Mouse (Mus musculus): Measurements from ENCODE around the gene Ccdc92b. TPM values are rescaled to one million over a fixed set of nuclear protein-coding genes. Genes with fewer than 3 reads are reported as not detected.

Gene Ccdc92b
- polyA plus RNA-seq, 1 experiment from 2014 or later: 4.2 TPM

DNA sequence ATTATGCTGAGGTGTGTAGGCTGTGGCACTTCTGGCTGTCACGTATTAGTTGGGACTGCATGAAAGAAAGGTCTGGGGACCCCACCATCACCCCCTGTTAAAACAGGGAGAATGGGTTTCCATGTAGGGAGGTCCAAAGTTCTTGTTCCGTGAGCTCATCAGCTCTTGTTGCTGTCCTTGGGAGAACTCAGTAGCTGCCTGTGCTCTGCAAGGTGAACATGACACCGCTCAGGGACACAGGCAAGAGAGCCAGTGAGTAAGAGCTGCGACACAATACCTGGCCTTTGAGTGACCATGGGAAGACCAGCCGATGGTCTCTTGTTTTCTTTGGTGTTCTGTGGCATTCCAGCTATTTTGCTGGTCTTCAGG is 46.9 kb downstream of the Ccdc92b start:
- Histone ChIP-seq H3K4me1 (ENCODE audit: control insufficient read depth, insufficient read depth, low read length) (no peaks in the 10 kb centered on the region), H3K27ac (replicated peaks; ENCODE audit: low read depth, low read length) (no peak overlapping the region), H3K4me2 (ENCODE audit: low read length) (no peak overlapping the region), H3K9ac (replicated peaks; ENCODE audit: low read length) (no peak overlapping the region), H3K9me3 (ENCODE audit: control insufficient read depth, low read length) (no peaks in the 10 kb centered on the region), H3K36me3 (ENCODE audit: control insufficient read depth, insufficient read depth, low read length) (peaks cover 85% of the 10 kb centered on the region), H3K4me3 (replicated peaks; ENCODE audit: low read depth, low read length) (no peak overlapping the region), H3K27me3 (ENCODE audit: control insufficient read depth, insufficient read depth, low read length) (no peaks in the 10 kb centered on the region)
- 96% methylated on average over 5 of the region's 5 CpGs for WGBS
- ATAC-seq (ENCODE audit: low FRiP score, low TSS enrichment): no peak
- no peak for DNase-seq

- WGBS: 96% methylated on average over 14 of the region's 14 CpGs
- Histone ChIP-seq H3K9me3 (ENCODE audit: control insufficient read depth, low read length) (no peaks in the 10 kb centered on the region), H3K27ac (replicated peaks; ENCODE audit: low read depth, low read length) (no peak overlapping the region), H3K27me3 (ENCODE audit: control insufficient read depth, insufficient read depth, low read length) (no peaks in the 10 kb centered on the region), H3K4me3 (replicated peaks; ENCODE audit: low read depth, low read length) (no peak overlapping the region), H3K36me3 (ENCODE audit: control insufficient read depth, insufficient read depth, low read length) (peaks cover 78% of the 10 kb centered on the region), H3K4me2 (ENCODE audit: low read length) (no peak overlapping the region), H3K9ac (replicated peaks; ENCODE audit: low read length) (no peak overlapping the region), H3K4me1 (ENCODE audit: control insufficient read depth, insufficient read depth, low read length) (no peaks in the 10 kb centered on the region)
- ATAC-seq (ENCODE audit: low FRiP score, low TSS enrichment) (no peak), DNase-seq (no peak)
Observed at GRCm38 (mm10) chr11:74666776-74667581, 47.6 kb downstream of the Ccdc92b start.

DNA sequence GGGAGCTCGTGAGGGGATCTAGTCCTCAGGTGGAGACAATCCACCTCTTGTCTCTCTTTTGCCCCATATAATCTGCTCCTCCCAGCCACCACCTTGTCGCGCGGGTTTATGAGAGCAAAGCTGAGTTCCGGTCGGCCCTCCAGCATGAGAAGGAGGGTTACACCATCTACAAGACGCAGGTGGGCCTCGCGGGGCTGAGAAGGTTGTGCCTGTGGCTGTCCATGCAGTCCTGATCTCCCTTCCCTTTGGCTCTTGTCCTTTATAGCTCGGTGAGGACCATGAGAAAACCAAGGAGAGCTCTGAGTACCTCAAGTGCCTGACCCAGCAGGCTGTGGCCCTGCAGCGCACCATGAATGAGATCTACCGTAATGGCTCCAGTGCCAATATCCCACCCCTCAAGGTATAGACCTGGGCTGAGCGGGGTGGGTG is 48.2 kb downstream of the Ccdc92b start:
- Histone ChIP-seq H3K4me3 (replicated peaks; ENCODE audit: low read depth, low read length) (no peak overlapping the region), H3K27ac (replicated peaks; ENCODE audit: low read depth, low read length) (no peak overlapping the region), H3K9ac (replicated peaks; ENCODE audit: low read length) (no peak overlapping the region), H3K4me2 (ENCODE audit: low read length) (no peak overlapping the region), H3K36me3 (ENCODE audit: control insufficient read depth, insufficient read depth, low read length) (peaks cover 71% of the 10 kb centered on the region), H3K27me3 (ENCODE audit: control insufficient read depth, insufficient read depth, low read length) (no peaks in the 10 kb centered on the region), H3K9me3 (ENCODE audit: control insufficient read depth, low read length) (no peaks in the 10 kb centered on the region), H3K4me1 (ENCODE audit: control insufficient read depth, insufficient read depth, low read length) (no peaks in the 10 kb centered on the region)
- 96% methylated on average over 13 of the region's 13 CpGs for WGBS
- DNase-seq (no peak), ATAC-seq (ENCODE audit: low FRiP score, low TSS enrichment) (no peak)

GRCm38 (mm10) chr11:74668466-74668865 is 49.1 kb downstream of the Ccdc92b start:
- 91% methylated on average over 5 of the region's 5 CpGs for WGBS
- no peaks in the 10 kb centered on the region for H3K9me3 ChIP-seq (ENCODE audit: control insufficient read depth, low read length)
- no peak for ATAC-seq (ENCODE audit: low FRiP score, low TSS enrichment)
- no peaks in the 10 kb centered on the region for H3K4me1 ChIP-seq (ENCODE audit: control insufficient read depth, insufficient read depth, low read length)
- H3K4me2 ChIP-seq (ENCODE audit: low read length): no peak overlapping the region
- DNase-seq: no peak
- H3K4me3 ChIP-seq (replicated peaks; ENCODE audit: low read depth, low read length): no peak overlapping the region
- no peak overlapping the region for H3K27ac ChIP-seq (replicated peaks; ENCODE audit: low read depth, low read length)
- no peaks in the 10 kb centered on the region for H3K27me3 ChIP-seq (ENCODE audit: control insufficient read depth, insufficient read depth, low read length)
- peaks cover 69% of the 10 kb centered on the region for H3K36me3 ChIP-seq (ENCODE audit: control insufficient read depth, insufficient read depth, low read length)
- H3K9ac ChIP-seq (replicated peaks; ENCODE audit: low read length): no peak overlapping the region

GRCm38 (mm10) chr11:74668971-74669370 is 49.6 kb downstream of the Ccdc92b start:
- 90% methylated on average over 2 of the region's 2 CpGs for WGBS
- Histone ChIP-seq H3K4me3 (replicated peaks; ENCODE audit: low read depth, low read length) (no peak overlapping the region), H3K27ac (replicated peaks; ENCODE audit: low read depth, low read length) (no peak overlapping the region), H3K9ac (replicated peaks; ENCODE audit: low read length) (no peak overlapping the region), H3K9me3 (ENCODE audit: control insufficient read depth, low read length) (no peaks in the 10 kb centered on the region), H3K4me1 (ENCODE audit: control insufficient read depth, insufficient read depth, low read length) (no peaks in the 10 kb centered on the region), H3K36me3 (ENCODE audit: control insufficient read depth, insufficient read depth, low read length) (peaks cover 67% of the 10 kb centered on the region), H3K4me2 (ENCODE audit: low read length) (no peak overlapping the region), H3K27me3 (ENCODE audit: control insufficient read depth, insufficient read depth, low read length) (no peaks in the 10 kb centered on the region)
- no peak for ATAC-seq (ENCODE audit: low FRiP score, low TSS enrichment)
- DNase-seq: no peak

DNA sequence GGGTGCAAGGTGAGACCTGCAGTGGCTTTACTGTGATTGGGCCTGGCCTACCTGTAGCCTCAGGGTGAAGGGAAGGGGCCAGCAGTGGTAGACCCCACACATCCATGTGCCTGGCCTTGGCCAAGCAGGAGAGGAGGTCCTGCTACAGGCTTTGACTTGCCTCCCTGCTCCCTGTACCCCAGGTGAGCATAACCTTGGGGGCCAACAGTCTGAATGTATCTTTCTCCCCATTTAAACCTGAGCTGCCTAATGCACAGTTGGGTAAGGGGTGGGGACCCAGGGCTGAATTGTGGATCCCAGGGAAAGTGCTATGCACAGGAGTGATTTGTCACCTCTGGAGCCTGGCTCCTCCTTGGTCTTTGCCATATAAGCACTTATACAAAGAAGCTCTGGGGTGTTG is 50.7 kb downstream of the Ccdc92b start:
- Histone ChIP-seq H3K4me2 (ENCODE audit: low read length) (no peak overlapping the region), H3K4me3 (replicated peaks; ENCODE audit: low read depth, low read length) (no peak overlapping the region), H3K27ac (replicated peaks; ENCODE audit: low read depth, low read length) (no peak overlapping the region), H3K36me3 (ENCODE audit: control insufficient read depth, insufficient read depth, low read length) (peaks cover 67% of the 10 kb centered on the region), H3K9me3 (ENCODE audit: control insufficient read depth, low read length) (no peaks in the 10 kb centered on the region), H3K4me1 (ENCODE audit: control insufficient read depth, insufficient read depth, low read length) (no peaks in the 10 kb centered on the region), H3K9ac (replicated peaks; ENCODE audit: low read length) (no peak overlapping the region), H3K27me3 (ENCODE audit: control insufficient read depth, insufficient read depth, low read length) (no peaks in the 10 kb centered on the region)
- no peak for DNase-seq
- ATAC-seq (ENCODE audit: low FRiP score, low TSS enrichment): no peak

- ATAC-seq (ENCODE audit: low FRiP score, low TSS enrichment) (no peak), DNase-seq (no peak)
- Histone ChIP-seq H3K4me2 (ENCODE audit: low read length) (no peak overlapping the region), H3K4me3 (replicated peaks; ENCODE audit: low read depth, low read length) (no peak overlapping the region), H3K27ac (replicated peaks; ENCODE audit: low read depth, low read length) (no peak overlapping the region), H3K4me1 (ENCODE audit: control insufficient read depth, insufficient read depth, low read length) (no peaks in the 10 kb centered on the region), H3K9me3 (ENCODE audit: control insufficient read depth, low read length) (no peaks in the 10 kb centered on the region), H3K36me3 (ENCODE audit: control insufficient read depth, insufficient read depth, low read length) (peaks cover 61% of the 10 kb centered on the region), H3K27me3 (ENCODE audit: control insufficient read depth, insufficient read depth, low read length) (no peaks in the 10 kb centered on the region), H3K9ac (replicated peaks; ENCODE audit: low read length) (no peak overlapping the region)
- WGBS: 89% methylated on average over 1 of the region's 1 CpGs
Observed at GRCm38 (mm10) chr11:74671013-74671412, 51.6 kb downstream of the Ccdc92b start.

DNA sequence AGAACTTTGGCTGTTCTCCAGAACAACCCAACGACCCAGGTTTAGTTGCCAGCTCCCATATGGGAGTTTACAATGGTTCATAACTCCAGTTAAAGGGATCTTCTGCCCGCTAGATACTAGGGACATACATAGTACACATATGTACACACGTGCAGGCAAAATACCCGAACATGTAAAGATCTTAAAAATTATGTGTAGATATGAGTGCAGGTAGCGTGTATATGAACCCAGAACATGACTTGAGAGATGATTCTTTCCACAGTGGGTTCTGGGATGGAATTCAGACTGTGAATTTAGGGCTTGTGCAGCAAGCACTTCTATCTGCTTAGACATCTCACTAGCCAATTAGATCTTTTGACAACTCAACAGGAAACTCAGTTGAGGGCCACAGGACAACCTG is 52.4 kb downstream of the Ccdc92b start:
- no peak overlapping the region for H3K4me2 ChIP-seq (ENCODE audit: low read length)
- ATAC-seq (ENCODE audit: low FRiP score, low TSS enrichment): no peak
- H3K4me1 ChIP-seq (ENCODE audit: control insufficient read depth, insufficient read depth, low read length): no peaks in the 10 kb centered on the region
- WGBS: 95% methylated on average over 5 of the region's 5 CpGs
- no peak overlapping the region for H3K4me3 ChIP-seq (replicated peaks; ENCODE audit: low read depth, low read length)
- no peak overlapping the region for H3K27ac ChIP-seq (replicated peaks; ENCODE audit: low read depth, low read length)
- H3K27me3 ChIP-seq (ENCODE audit: control insufficient read depth, insufficient read depth, low read length): no peaks in the 10 kb centered on the region
- DNase-seq: no peak
- no peaks in the 10 kb centered on the region for H3K9me3 ChIP-seq (ENCODE audit: control insufficient read depth, low read length)
- no peak overlapping the region for H3K9ac ChIP-seq (replicated peaks; ENCODE audit: low read length)
- H3K36me3 ChIP-seq (ENCODE audit: control insufficient read depth, insufficient read depth, low read length): peaks cover 58% of the 10 kb centered on the region

- Histone ChIP-seq H3K4me1 (ENCODE audit: control insufficient read depth, insufficient read depth, low read length) (no peaks in the 10 kb centered on the region), H3K27me3 (ENCODE audit: control insufficient read depth, insufficient read depth, low read length) (no peaks in the 10 kb centered on the region), H3K36me3 (ENCODE audit: control insufficient read depth, insufficient read depth, low read length) (peaks cover 58% of the 10 kb centered on the region), H3K27ac (replicated peaks; ENCODE audit: low read depth, low read length) (no peak overlapping the region), H3K4me3 (replicated peaks; ENCODE audit: low read depth, low read length) (no peak overlapping the region), H3K9me3 (ENCODE audit: control insufficient read depth, low read length) (no peaks in the 10 kb centered on the region), H3K9ac (replicated peaks; ENCODE audit: low read length) (no peak overlapping the region), H3K4me2 (ENCODE audit: low read length) (no peak overlapping the region)
- DNase-seq (no peak), ATAC-seq (ENCODE audit: low FRiP score, low TSS enrichment) (no peak)
- 88% methylated on average over 6 of the region's 6 CpGs for WGBS
Observed at GRCm38 (mm10) chr11:74672901-74673513, 53.6 kb downstream of the Ccdc92b start.
